Mouse (Mus musculus) cerebral cortex, adult 2 months (tissue): ENCODE measurements around the gene Smg9.

ENCODE experiments used
- WGBS: fragments of 180-500 bp; shearing (Covaris S2); methylation state at CpG from one replicate; pipeline ENCODE4 v1.1.7; 2018; 5-methylcytosine and 5-hydroxymethylcytosine counted together

The Smg9 gene

DNA sequence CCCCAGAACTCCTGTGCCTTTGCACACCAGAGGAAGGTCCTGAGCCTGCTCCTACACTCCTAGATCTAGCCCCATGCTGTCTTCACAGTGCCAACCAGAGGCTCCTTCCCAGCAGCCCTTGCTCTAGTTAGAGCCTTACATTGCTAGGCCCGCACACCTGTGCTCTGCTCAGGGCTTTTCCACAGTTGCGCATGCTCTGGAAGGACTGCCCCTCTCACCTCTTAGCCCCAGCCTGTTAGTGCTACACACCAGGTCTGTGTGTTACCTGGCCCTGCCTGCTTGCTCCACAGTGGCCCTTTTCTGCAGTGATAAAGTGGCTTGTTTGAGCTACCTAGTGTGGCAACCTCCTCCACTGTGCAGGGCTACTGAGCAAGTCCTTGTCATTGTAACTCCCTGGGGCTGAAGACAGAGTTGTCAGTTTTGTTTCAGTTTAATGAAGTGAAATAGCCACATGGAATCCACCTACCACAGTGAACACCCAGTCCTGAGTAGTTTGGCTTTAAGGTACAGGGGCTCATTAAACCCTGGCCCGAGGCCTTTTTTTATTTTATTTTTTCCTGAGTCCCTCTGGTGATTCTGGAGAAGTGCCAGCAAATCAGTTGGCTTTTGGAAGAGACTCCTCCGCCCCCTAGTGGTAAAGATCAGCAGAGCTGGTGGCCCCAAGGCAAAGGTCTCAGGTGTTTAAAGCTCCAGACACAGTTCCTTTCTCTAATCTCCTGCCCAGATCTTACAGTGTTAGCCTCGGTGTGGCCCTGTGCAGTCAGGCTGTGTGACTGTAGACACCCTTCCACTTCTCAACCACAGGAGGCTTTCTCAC lies 7.3 kb downstream of the Smg9 start:
- 41% methylated on average over 5 of the region's 5 CpGs for whole genome bisulfite sequencing

DNA sequence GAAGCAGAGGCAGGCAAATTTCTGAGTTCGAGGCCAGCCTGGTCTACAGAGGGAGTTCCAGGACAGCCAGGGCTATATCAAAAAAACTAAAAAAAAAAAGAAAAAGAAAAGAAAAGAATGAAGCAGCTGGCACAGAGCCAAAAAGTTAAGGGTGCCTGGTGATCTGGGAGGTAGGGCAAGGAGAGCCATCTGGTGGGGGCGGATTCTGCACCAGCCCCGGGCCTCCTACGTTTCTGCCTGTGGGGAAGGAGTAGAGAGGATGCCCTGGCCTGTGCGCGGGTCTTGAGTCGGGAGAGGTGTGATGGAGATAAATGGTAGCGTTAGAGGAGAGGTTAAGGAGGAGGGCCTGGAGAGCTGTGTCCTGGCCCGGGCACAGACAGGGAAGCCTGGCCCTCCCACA lies 8.8 kb downstream of the Smg9 start:
- WGBS, result 83% methylated on average over 9 of the region's 9 CpGs

DNA sequence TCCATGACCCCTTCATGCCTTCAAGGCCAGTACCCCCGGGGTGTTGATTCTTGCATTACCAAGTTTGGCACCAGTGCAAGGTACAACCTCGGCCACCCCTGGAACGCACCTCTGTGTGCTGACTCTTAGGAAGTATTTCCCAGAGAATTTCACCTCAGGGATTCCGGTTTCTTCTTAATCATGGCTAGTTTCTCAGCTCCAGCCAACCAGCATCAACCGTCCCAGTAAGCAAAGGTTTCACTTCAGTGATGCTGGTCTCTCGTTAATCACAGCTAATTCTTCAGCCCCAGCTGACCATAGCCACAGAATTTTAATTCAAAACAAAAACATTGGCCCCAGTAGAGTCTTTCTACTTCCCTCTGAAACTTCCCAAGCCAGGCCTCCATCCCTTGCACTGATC lies 10.7 kb downstream of the Smg9 start:
- WGBS, result 93% methylated on average over 6 of the region's 6 CpGs

DNA sequence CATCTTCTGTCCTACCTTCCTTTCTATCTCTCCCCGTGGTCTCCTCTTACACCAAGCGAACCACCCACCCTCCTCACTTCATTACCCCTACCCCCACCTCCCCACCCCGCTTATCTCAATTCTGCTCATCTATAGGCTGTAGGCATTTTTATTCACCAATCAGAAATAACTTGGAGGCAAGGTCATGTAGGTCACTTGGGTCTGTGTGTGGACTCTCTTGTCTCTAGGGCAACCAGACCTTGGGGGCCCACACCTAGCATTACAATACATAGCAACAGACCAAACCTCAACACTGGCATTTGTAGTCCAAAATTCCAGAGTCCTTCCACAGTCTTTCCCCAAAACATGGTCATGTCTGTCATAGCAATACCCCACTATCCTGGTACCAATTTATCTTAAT lies 11.4 kb downstream of the Smg9 start:
- WGBS, result 94% methylated on average over 3 of the region's 3 CpGs

DNA sequence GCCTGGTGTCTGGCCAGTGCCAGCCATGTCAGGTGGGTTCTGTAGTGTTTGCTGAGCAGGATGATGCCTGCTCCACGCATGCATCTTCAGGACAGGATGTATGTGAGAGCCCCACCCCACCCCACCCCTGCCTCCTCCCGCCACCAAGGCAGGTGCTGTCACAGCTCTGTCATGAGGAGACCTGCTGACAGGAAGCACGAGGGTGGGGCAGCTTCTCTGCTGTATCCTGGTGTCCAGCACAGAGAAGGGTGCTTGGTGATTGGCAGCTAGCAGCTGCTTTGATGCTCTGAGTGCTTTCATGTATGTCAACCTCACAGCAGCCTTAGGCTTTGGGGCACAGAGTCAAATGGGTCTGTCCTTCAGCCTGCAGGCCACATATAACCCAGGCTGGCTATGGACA lies 14.2 kb downstream of the Smg9 start:
- WGBS, result 78% methylated on average over 3 of the region's 3 CpGs

DNA sequence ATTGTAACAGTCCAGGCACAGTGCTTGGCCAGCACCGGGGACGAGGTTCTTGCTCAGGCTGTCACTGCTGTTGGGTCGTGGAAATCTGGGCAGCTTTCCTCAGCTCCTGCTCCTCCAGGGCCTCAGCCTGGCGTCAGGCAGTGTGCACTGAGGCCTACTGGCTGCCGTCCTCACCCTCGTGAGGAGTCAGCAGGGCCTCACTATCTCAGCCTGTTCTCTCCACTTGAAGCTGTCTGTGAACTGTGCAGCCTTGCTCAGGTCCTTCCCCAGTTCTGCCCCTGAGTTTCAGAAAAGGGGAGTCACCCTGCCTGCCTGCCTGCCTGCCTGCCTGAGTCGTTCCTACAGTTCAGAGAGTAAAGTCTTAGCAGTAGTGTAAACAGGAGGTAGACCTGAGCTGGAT lies 15.8 kb downstream of the Smg9 start:
- WGBS, result 76% methylated on average over 7 of the region's 7 CpGs

DNA sequence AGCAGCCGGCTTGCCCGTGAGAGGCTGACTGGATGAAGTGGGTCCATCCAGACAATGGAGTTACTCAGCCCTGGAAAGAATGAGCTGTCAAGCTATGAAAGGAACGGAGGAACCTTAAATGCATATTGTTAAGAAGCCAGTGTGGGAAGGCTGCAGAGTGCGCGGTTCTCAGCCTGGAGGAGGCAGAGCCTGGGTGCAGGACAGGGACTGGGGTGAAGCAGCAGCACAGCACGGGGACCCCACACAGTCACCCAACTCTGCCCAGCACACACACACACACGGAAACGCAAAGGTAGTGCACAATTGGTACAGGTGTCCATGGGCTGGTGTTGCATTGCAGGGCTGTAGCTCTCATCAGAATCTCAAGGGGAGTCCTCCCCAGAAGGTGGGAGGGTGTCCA lies 20.2 kb downstream of the Smg9 start:
- 41% methylated on average over 8 of the region's 8 CpGs for WGBS

DNA sequence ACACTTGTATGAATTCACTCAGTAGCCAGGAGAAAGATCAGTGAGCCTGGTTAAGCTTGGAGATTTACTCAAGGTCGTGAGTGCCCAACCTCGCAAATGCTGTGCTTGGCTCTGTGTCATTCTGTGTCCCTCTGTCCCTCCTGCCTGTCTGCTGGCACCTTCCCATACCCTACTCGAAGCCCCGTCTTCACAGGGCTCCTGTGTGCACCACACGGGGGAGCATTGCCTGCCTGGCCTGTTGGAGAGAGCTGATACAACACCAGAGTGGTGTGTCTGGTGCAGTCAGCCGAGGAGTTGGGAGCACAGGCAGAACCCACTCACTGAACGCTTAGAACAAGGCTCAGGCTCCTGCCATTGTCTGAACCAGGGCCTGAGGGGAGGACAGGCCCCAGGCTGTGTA lies 22.2 kb downstream of the Smg9 start:
- WGBS, result 52% methylated on average over 7 of the region's 7 CpGs

DNA sequence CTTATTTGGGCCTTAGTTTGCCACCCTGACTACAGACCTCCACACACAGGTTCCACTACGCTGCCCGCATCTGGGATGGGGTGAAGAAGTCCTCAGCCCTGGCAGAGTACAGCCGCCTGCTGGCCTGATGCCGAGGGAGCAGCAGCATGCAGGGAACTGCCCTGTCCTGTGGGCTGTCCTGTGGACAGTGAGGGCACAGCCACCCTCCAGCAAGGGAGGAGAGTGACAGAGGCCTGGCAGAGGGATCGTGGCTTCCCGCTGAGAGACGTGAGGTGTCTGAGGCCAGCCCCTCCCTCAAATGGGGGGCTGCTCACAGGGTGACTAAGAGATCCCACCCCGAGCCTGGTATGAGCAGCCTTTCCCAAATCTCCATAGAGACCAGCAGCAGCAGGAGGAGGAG lies 22.8 kb downstream of the Smg9 start:
- WGBS, result 75% methylated on average over 8 of the region's 8 CpGs

DNA sequence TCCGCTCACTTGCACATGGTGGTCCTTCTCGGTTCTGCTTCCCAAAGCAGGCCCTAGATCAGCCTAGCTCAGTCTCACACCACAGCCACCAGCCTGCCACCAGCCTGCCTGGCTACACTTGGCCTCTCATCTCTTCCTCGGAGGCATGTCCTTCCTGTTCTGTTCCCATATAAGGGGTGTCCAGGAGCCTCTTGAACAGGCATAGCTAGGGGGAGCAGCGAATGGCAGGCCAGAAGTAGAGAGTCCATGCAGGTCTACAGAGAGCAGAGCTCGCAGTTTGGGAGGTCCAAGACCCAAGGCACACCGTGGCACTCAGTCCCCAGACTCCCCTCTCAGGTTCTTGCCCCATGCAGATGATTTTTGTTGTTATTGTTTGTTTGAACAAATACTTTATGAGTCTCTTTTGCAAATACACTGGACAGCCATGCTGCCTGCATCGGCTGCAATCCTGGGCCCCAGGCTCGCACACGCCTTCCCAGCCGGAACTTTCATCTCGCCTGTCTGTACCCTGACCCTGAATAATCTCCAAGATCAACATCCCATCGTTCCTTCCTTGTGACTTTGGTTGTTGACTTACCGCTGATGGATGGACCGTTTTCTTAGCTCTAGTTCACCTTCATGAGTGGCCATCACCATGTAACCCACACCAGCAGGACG lies 23.8 kb downstream of the Smg9 start:
- 91% methylated on average over 15 of the region's 15 CpGs for WGBS

DNA sequence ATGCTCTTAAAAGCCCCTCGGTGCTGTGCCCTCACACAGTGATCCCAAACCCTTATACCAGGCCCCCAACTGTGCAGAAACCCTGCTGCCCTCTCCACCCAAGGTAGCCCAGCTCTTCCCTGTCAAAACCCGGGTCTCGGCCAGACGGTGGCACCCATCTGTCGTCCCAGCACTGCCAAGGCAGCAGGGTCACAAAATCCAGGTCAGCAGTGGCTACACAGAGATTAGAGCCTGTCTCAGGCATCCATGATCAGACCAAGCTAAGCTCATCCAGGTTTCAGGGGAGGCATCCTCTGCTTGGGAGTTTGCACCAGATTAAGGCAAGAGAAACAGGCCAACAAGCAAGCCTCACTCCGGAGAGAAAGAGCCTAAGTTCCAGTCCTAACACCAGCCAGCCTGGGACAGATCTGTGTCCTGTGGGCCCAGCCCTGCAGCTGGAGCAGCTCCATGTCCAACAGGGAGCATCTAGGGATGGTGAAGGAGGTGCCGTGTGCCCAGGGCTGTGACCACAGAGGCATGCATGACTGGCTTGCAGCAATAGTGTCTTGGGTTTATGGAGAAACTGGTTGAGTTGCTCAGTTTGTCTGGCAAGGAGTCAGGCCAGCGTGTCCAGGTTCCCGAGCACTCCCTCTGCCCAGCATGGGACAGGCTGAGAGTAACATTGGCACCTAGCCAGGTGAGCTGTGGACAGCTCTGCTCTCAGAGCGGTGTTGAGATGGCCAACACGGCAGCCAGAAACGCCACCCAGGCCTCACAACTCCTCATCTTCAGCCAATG lies 24.7 kb downstream of the Smg9 start:
- 67% methylated on average over 12 of the region's 12 CpGs for WGBS

DNA sequence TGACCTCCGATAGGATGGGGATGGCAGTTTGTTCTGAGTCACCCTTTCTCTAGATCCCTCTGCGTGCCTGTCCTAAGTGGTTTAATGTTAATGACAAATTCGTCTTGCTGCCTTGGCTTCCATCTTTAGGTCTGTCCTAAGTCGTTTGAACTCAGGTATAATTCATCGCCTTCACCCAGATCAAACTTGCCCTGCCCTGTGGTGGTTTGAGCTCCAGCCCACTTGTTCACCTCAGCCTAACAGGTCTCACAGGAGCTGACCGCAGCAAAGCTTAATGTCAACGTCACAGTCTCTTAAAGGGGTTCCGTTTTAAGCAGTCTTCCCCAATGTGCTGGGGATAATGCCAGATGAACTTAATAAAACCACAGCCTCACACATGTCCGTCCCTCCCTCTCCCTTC lies 26.5 kb downstream of the Smg9 start:
- WGBS, result 90% methylated on average over 9 of the region's 9 CpGs

DNA sequence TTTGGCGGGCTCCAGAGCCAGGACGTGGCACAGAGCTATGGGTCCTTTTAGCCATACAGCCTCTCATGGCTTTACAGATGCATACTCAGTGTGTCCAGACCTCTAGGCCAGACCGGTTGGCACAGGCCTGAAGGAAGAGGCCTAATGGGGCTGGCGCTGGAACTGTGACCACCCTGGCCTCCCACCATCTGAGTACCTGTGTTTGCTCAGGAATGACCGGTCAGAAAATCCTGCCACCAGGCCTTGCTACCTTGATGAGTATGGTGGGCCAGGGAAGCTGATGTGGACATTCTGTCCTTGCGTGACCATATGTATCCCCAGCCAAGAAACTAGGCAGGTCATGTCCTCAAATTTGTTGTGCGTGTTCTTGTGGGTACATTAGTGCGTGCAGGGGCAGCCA lies 27.7 kb downstream of the Smg9 start:
- WGBS, result 98% methylated on average over 8 of the region's 8 CpGs

DNA sequence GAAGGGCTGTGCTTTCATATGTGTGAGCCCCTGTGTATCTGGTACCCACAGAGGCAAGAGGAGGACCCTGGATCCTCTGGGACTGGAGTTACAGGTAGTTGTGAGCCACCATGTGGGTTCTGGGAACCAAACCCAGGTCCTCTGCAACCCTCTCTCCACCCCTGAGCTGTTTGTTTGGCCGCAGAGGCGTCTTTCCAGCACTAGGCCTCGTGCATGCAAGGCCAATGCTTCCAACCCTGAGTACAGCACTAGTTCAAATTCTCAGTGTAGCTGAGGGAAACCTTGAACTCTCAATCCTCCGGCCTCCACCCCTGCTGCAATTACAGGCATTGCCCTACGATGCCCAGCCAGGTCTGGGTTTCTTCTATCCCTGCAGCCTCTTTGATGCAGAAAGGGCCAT lies 29.3 kb downstream of the Smg9 start:
- WGBS, result 93% methylated on average over 5 of the region's 5 CpGs

DNA sequence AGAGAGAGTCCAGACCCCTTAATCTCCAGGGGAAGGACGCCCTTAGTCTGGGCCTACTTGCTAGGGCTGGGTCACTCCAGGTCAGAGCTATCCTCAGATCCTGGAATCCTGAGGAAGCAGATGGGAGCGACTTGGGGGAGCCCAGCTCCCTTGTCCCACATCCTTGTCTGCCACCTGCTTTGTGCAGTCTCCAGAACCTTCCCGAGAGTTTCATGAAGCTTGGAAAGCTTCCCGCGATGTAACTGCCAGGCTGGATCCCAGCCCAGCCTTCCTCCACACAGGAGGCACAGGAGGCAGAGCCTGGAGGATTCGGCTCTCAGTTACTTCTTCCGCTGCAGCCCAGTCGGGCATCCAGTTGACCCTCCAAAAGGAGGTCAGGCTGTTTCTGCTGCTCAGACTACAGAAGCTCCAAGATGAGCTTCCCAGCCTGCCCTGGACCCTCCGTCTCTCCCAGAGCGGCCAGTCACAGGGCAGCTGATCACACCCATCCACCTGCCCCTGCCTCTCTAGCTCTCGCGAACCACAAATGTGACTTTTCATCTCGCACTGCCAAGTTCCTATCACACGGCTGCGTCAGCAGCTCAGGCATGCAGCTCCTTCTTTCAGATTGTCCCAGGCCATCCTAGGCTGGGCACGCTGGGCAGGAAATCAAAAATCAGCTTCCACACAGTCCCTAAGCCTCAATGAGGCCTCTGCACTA lies 30.1 kb downstream of the Smg9 start:
- WGBS, result 20% methylated on average over 16 of the region's 16 CpGs

DNA sequence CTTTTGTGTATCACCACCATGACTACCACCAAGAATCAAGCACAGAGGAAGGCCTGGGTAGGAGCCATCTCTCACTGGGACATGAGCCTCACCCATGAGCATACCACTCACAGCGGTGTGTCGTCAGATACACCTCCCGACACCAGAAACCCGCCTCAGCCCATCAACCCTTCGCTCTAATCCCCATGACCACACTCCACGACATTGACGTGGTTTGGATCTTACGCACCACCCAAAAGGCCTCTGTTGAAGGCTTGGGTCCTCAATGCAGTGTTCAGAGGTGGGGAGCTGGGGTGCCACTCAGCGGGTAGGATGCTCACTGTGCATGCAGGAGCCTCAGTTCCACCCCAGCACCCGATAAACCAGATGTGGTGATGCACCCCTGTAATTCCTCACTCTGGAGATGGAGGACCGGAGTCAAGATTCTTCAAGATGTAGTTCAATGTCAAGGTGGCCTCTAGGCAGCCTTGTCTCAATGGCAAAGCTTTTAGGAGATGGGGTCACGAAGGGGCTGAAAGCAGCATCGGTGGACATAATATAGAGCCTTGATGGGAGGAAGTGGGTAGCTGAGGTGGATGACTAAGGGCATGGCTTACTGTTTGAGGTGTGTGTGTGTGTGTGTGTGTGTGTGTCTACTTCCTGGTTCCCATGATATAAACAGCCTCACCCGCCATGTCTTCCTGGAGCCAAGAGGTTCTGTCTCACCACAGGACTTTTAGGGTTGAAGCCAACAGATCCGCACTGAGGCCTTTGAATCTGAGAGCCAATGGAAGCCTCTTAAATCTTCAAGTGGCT lies 31.3 kb downstream of the Smg9 start:
- 95% methylated on average over 15 of the region's 15 CpGs for WGBS

DNA sequence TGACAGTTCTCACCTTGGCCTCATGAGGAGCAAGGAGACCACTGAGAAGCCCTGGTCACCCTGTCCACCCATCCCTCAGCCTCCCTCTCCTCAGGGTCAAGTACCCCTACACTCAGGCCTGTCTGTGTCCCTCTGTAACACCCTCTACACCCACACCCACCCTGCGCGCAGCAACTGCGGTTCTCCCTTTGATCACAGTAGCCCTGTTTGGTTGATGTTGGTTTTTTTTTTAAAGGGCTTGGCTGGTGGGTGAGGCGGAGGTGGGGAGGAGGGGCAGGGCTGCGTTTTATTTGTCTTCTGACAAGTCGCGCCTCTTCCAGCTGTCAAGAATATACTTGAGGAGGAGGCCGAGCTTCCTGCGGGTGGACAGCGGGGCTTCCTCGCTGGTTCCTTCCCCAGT lies 32.3 kb downstream of the Smg9 start:
- WGBS, result 52% methylated on average over 11 of the region's 11 CpGs

DNA sequence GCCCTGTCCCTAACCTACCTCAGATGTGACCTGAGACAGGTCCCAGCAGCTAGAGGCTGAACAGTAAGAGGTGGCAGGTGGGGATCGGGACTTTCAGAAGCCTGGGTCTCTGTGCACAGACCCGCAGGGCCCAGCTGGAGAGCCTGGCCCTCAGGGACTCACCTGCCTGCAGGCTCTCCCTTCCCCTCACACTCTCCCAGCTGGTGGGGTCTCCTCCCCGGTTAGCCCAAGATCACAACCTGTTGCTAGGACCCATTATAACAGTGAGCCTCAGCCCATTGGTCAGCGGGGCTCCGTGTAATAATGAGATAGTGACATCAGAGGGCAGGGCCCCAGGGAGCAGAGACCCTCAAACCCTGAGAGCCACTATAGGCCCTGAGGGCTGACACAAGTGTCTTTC lies 35.9 kb downstream of the Smg9 start:
- WGBS, result 89% methylated on average over 5 of the region's 5 CpGs

DNA sequence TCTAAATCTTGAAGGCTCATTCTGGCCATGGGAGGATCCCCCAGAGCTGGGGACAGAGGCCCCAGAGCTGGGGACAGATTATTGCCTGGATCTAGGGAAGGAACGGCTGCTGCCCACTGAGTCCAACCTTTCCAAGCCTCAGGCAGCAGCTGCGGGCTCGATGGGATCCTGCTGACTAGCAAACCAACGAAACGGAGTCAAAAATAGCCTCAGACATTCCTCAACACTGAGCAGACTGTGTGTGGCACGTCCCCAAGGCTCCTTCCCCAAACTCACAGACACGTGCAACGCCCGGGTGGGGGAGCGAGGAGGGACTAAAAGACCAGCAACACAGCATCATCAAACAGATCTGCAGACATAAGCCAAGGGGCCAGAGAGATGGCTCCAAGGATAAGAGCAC lies 38.6 kb downstream of the Smg9 start:
- 25% methylated on average over 10 of the region's 10 CpGs for WGBS

DNA sequence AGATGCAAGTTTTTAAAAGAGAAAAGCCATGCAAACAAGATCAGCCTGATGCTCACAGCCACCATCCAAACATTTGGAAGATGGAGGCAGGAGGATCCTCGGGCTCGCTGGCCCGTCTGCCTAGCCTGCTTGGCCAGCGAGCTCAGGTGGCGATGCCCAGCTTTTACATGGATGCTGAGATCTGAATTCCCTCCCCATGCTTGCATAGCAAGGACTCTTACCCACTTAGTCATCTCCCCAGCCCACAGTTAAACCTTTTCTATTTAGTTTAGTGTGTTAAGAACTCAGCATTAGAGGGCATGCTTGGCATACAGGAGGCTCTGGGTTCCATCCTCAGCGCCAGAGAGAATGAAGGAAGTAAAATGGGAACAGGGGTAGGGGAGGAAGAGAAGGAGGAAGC lies 39.8 kb downstream of the Smg9 start:
- WGBS, result 49% methylated on average over 6 of the region's 6 CpGs

DNA sequence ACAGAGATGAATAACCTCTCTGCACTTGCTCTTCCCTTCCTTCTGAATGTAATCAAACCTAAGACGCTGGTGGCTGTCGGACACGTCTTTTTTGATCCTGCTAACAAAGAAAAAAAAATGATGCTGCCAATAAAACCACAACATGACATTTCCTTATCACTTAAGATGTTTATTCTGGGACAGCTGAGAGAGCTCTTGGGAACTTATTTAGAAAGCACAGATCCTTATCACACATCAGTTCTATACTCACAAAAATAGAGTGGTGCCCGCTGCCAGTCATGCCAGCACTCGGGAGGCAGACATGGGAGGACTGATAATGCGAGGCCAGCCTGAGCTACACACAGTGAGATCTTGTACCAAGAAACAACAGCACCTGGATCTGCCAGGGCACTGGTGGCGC lies 40.5 kb downstream of the Smg9 start:
- 44% methylated on average over 7 of the region's 7 CpGs for WGBS
